Mouse (Mus musculus) C2C12 (cell line): ENCODE measurements at regions not wholly inside any gene's neighbourhood (a gene's known extent, or its start where the extent isn't known, plus 50 kb on each side); places are given as distances from the start of the nearest gene placed in this dataset.

Source experiments
- CTCF ChIP-seq: IDR thresholded peaks from one replicate; pipeline ENCODE4 v1.5.1; 2011; ENCODE audit not compliant: control insufficient read depth, insufficient read depth, insufficient read length
- MAX ChIP-seq: IDR thresholded peaks from one replicate; pipeline ENCODE4 v1.6.1; 2011; ENCODE audit warnings: mild to moderate bottlenecking, control low read depth
- USF1 ChIP-seq: IDR thresholded peaks from one replicate; pipeline ENCODE4 v1.6.1; 2011; ENCODE audit warnings: low read depth, mild to moderate bottlenecking, control low read depth, moderate library complexity

GRCm38 (mm10) chr11:17864833-17865397 is 88.8 kb downstream of the Etaa1 start:
- TF ChIP-seq CTCF (no peak), MAX (no peak), USF1 (no peak)
